Mouse (Mus musculus) left cerebral cortex, adult 2 months (tissue): ENCODE measurements around the gene Pak3. TPM values are rescaled to one million over a fixed set of nuclear protein-coding genes. Genes with fewer than 3 reads are reported as not detected.
A peak's percentile ranks its signal among the peaks of the same experiment; 100 is the strongest.

Experiments
- DNase-seq, 2 experiments: peaks; one replicate each; pipeline ENCODE4 v3.0.0; 2021 to 2022; ENCODE audit warnings: low spot score in 2 of 2, mixed read lengths in 1 of 2; ENCODE audit errors: extremely low spot score in 1 of 2
- H3K27ac ChIP-seq: fragments of 200-600 bp; 2 replicates; pipeline ENCODE4 v1.8.1; 2022
- H3K4me3 ChIP-seq: fragments of 200-600 bp; 2 replicates; pipeline ENCODE4 v1.8.1; 2022
- CTCF ChIP-seq: fragments of 200-600 bp; IDR thresholded peaks from 2 replicates; pipeline ENCODE4 v1.8.1; 2022; ENCODE audit warnings: antibody characterized with exemption, mild to moderate bottlenecking, moderate library complexity
- intact Hi-C: fragments of 180-260 bp; cut with DNase I; formaldehyde crosslinking; loops from one replicate; pipeline ENCODE4 v1.15.1; 2025
- microRNA-seq, 2 experiments: library from miRNA; unstranded; fragments of <30 nt; microRNA quantifications; one replicate each; pipeline ENCODE4 v1.2.0; 2021
- total RNA-seq, 2 experiments: library from RNA; stranded (reverse); gene quantifications; 2 replicates each; pipeline ENCODE4 v1.2.3; 2021

Gene Pak3
- total RNA-seq, 2 experiments from 2014 or later = 130 to 133 TPM

DNA sequence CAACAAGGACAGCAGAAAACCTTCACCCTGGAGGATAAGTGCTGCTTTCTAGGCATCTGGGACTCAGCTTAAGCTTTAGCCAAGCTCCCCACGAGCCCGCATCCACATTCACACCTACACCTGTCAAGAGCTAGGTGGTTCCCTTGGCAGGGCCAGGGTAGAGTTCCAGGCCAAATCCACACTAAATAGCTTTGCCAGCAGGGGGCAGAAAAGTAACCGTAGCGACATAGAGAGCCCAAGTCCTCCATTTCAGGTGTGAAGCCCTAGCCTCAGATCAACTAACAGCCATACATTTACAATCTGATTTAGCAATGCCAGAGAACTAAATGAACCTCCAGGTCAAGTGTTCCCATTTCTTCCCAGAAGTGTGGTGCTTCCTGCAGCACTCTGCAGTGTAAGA is 148.6 kb downstream of the Pak3 start:
- intact Hi-C loops = loop anchor here (1.0 to 5.0 kb wide), 2 partner anchors 205 to 570 kb away; partner anchors contain the start of gene Rtl9
- DNase-seq = peak; percentile 13 to 31
- H3K27ac ChIP-seq = no peak overlapping the region
- no peak overlapping the region for H3K4me3 ChIP-seq
- TF ChIP-seq CTCF = peak; percentile 45

DNA sequence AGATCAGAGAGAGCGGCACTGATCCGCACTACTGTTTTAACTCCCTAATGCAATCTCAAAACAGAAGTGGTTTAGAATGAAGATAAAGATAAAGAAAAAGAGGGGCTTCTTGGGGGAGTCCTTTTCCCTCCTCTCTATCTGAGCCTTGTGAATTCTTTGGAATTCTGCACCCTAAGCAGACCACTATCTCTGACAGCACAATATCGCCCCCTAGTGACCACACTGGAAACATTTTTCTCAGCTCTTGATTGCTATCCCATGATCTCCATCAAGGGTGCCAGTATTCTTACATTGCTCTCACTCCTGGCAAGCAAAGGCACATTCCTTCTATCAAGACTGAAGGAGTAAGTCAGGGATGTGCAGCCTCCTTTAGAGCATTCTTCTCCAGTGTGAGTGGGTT is 149.9 kb downstream of the Pak3 start:
- TF ChIP-seq CTCF = peak; percentile 70
- no peak overlapping the region for H3K4me3 ChIP-seq
- no peak overlapping the region for H3K27ac ChIP-seq
- intact Hi-C loops = loop anchor here (1.0 to 5.0 kb wide), 2 partner anchors 150 to 571 kb away; partner anchors contain the start of genes Pak3 and Rtl9
- peak; percentile 26 to 64 for DNase-seq

GRCm38 (mm10) chrX:143678566-143678965 is 160.2 kb downstream of the Pak3 start:
- TF ChIP-seq CTCF = no peak
- Histone ChIP-seq H3K4me3 (no peak overlapping the region), H3K27ac (no peak overlapping the region)
- intact Hi-C loops = no loop called here
- DNase-seq = no peak

DNA sequence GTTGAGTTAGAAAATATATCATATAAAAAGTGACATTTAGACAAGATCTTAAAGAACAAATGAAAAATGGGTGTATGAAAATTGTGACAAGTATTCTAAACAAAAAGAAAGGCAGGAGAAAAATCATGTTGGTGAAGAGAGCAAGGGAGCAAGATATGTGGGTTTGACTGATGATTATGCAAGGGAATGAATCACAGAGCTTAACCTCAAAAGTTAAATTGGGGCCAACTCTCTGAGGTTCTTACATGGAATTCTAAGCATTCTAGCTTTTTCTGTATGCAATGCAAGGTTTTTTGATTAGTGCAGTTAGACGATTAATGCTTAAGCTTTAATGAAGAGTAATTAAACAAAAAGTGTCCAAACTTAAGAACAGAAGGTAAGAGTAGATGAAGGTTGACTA is 203.9 kb downstream of the Pak3 start:
- no peak for TF ChIP-seq CTCF

GRCm38 (mm10) chrX:143725411-143725810 is 207.0 kb downstream of the Pak3 start:
- Histone ChIP-seq H3K27ac (no peak overlapping the region), H3K4me3 (no peak overlapping the region)
- no peak for DNase-seq
- no peak for TF ChIP-seq CTCF
- intact Hi-C loops = no loop called here

More for the DNA sequence above, 203.9 kb downstream of the Pak3 start:
- Histone ChIP-seq H3K27ac (no peak overlapping the region), H3K4me3 (no peak overlapping the region)
- intact Hi-C loops = no loop called here
- DNase-seq = no peak

GRCm38 (mm10) chrX:143736035-143736434 is 217.6 kb downstream of the Pak3 start:
- H3K27ac ChIP-seq = no peak overlapping the region
- no peak overlapping the region for H3K4me3 ChIP-seq
- peak in 1 of 2 experiments; percentile 10 for DNase-seq
- intact Hi-C loops = loop anchor here (5.0 to 10.0 kb wide), 2 partner anchors 86 to 1939 kb away; no protein-coding TSS in a partner anchor
- peak; percentile 57 for TF ChIP-seq CTCF

DNA sequence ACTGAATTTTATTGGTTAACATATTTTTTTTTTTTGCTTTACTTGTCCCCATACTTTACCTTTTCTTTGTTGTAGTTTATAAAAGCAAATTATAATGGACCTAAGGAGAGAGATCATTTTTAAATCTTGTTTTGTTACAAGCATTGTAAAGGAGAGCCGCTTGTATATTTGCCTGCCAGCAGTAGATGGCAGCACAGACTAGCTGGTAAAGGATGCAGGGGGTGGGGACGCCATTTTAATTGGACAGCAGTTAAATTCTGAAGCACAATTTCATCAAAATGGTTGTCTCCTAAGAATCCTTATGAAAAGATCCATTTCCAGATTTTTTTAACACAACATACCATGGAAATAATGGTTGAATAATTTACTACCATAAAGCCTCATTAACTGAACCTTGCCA is 220.8 kb downstream of the Pak3 start:
- DNase-seq = peak; percentile 11 to 22
- Histone ChIP-seq H3K27ac (no peak overlapping the region), H3K4me3 (no peak overlapping the region)
- intact Hi-C loops = loop anchor here (2.0 to 10.0 kb wide), 3 partner anchors 83 to 1936 kb away; no protein-coding TSS in a partner anchor
- TF ChIP-seq CTCF = peak; percentile 59

DNA sequence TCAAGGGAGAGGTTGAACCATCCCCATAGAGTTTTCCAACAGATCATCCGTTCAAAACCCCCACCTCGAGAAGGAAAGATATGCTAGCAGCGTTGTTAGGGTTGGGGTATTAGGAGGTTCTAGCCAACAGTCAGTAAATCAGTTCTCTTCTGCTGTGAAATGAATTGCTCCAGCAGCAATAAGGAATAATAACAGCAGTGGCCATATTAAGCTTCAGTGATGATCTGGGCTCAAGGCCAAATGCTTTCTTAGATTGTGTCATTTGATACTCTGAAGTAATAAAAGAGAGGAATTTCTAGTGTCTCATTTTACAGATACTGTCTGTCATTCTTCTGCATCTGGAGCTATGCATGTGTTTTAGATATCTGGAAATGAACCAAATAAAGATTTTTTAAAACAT is 244.2 kb downstream of the Pak3 start:
- no peak for TF ChIP-seq CTCF
- Histone ChIP-seq H3K4me3 (no peak overlapping the region), H3K27ac (no peak overlapping the region)
- intact Hi-C loops = no loop called here
- no peak for DNase-seq

DNA sequence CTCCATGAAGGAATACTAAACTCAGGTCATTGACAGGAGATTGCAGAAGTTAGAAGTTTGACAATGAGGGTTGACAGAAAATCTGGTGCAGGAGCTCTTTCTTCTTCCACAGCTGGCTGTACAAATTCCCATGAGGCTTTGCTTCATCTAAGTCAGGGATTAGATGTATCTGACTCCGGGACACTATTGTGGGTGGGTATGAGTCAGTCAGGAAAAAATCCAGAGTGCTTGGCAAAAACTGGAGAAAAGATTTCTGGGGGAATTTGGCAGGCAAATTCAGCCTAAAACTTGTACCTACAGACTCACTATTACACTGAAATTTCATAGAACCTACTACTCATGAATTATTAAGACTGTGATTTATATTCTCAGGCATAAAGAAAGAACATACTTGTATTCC is 297.6 kb downstream of the Pak3 start:
- Histone ChIP-seq H3K27ac (no peak overlapping the region), H3K4me3 (no peak overlapping the region)
- intact Hi-C loops = no loop called here
- no peak for DNase-seq
- TF ChIP-seq CTCF = no peak

GRCm38 (mm10) chrX:143818961-143819360 is 300.6 kb downstream of the Pak3 start:
- DNase-seq = no peak
- H3K4me3 ChIP-seq = no peak overlapping the region
- H3K27ac ChIP-seq = no peak overlapping the region
- intact Hi-C loops = no loop called here
- peak; percentile 32 for TF ChIP-seq CTCF

- TF ChIP-seq CTCF = no peak
- H3K27ac ChIP-seq = no peak overlapping the region
- no peak overlapping the region for H3K4me3 ChIP-seq
- no peak for DNase-seq
- intact Hi-C loops = loop anchor here (10.0 kb wide), 1 partner anchor 168 kb away; no protein-coding TSS in a partner anchor
These were observed 308.1 kb downstream of the Pak3 start for GRCm38 (mm10) chrX:143826521-143826920.

DNA sequence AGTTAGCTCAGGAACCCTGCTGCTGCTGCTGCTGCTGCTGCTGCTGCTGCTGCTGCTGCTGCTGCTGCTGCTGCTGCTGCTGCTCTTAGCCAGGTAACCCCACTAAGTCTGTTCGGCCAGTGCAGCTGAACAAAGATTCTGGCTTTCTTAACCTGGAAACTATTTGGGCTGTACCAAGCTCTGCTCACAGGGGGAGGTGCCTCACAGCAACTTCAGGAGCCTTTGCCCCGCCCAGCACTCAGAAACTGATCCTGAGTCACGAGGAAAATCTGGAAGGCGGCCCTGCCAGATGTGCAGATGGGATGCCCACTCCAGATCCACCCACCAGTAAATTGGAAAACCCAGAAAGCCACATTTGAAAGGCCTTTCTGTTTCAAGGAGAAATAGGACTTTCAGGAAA is 308.8 kb downstream of the Pak3 start, which contains the start of gene Capn6:
TSS of gene Capn6 (minus strand) at position 203 of the 400 bp plus-strand sequence.
- DNase-seq = no peak
- Histone ChIP-seq H3K27ac (no peak within 1 kb of the TSS), H3K4me3 (no peak within 1 kb of the TSS)
- intact Hi-C loops = loop anchor here (10.0 kb wide), 1 partner anchor 168 kb away; no protein-coding TSS in a partner anchor
- no peak for TF ChIP-seq CTCF

GRCm38 (mm10) chrX:143846637-143847036 is 328.2 kb downstream of the Pak3 start:
- Histone ChIP-seq H3K4me3 (no peak overlapping the region), H3K27ac (no peak overlapping the region)
- no peak for TF ChIP-seq CTCF
- DNase-seq = no peak
- intact Hi-C loops = no loop called here

Small RNA genes lying within 50 kb of the gene (microRNA-seq; reads per million reads assigned to microRNA genes)
- gene Gm47298 = 0 reads per million in 2 experiments

Other genes with a start within 250 kb of the Pak3 start
- 10 to 100 TPM; 13.9 to 17.6 TPM for gene Chrdl1, start 124.3 kb upstream of the Pak3 start, total RNA-seq